Mouse (Mus musculus) olfactory bulb, adult 2 months (tissue): ENCODE results near the gene 1700018F24Rik. TPM values are rescaled to one million over a fixed set of nuclear protein-coding genes. Genes with fewer than 3 reads are reported as not detected.
"Not testable (repeated sequence)": the region's sequence is repeated elsewhere in the genome, so short reads cannot be mapped to it uniquely, and the experiment has no call there.

Source experiments
- H3K27ac ChIP-seq: fragments of 200-500 bp; 2 replicates; pipeline ENCODE4 v1.5.1; 2012; ENCODE audit warnings: low read depth, low read length; ENCODE audit not compliant: insufficient read depth
- H3K4me1 ChIP-seq: fragments of 200-500 bp; 2 replicates; pipeline ENCODE4 v1.6.1; 2012; ENCODE audit warnings: low read length; ENCODE audit not compliant: control insufficient read depth, insufficient read depth
- H3K4me3 ChIP-seq: fragments of 200-500 bp; 2 replicates; pipeline ENCODE4 v1.5.1; 2012; ENCODE audit warnings: mild to moderate bottlenecking, low read depth, low read length, moderate library complexity; ENCODE audit not compliant: insufficient read depth
- CTCF ChIP-seq: fragments of 200-500 bp; IDR thresholded peaks from 2 replicates; pipeline ENCODE4 v1.5.1; 2012; ENCODE audit warnings: low read depth, mild to moderate bottlenecking, low read length, moderate library complexity; ENCODE audit not compliant: insufficient read depth
- POLR2A ChIP-seq: fragments of 200-500 bp; IDR thresholded peaks from 2 replicates; pipeline ENCODE4 v1.6.1; 2012; ENCODE audit warnings: mild to moderate bottlenecking, low read depth, low read length, moderate library complexity; ENCODE audit not compliant: insufficient read depth
- WGBS: fragments of 180-500 bp; shearing (Covaris S2); methylation state at CpG from one replicate; pipeline ENCODE4 v1.1.7; 2018; 5-methylcytosine and 5-hydroxymethylcytosine counted together
- polyA plus RNA-seq: library from polyadenylated mRNA; stranded (reverse); fragments of >200 nt; gene quantifications from 2 replicates; pipeline ENCODE4 v1.2.4, GENCODE M21; 2012; ENCODE audit warnings: low replicate concordance; ENCODE audit not compliant: missing spikeins, insufficient read depth, insufficient read length

The 1700018F24Rik gene
- polyA plus RNA-seq, 1 experiment = not detected

DNA sequence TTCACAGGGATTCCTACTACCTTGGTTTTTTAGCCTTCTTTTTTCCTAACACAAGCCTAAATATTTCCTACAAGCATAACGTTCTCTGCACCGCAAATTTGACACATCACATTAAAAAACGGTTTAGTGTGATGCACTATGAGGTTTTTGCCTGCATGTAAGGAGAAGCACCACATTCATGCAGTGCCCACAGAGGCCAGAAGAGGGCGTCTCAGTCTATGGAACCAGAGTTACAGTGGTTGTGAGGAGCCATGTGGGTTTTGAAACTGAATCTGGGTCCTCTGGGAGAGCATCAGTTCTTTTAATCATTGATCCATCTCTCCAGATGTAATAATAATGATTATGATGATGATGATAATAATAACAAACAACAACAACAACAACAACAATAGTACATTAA is 1.2 kb upstream of the 1700018F24Rik start:
- H3K4me1 ChIP-seq = no peaks in the 10 kb centered on the region
- TF ChIP-seq CTCF (no peak), POLR2A (no peak)
- H3K4me3 ChIP-seq = no peak overlapping the region
- H3K27ac ChIP-seq = no peak overlapping the region
- WGBS = 49% methylated on average over 4 of the region's 4 CpGs

DNA sequence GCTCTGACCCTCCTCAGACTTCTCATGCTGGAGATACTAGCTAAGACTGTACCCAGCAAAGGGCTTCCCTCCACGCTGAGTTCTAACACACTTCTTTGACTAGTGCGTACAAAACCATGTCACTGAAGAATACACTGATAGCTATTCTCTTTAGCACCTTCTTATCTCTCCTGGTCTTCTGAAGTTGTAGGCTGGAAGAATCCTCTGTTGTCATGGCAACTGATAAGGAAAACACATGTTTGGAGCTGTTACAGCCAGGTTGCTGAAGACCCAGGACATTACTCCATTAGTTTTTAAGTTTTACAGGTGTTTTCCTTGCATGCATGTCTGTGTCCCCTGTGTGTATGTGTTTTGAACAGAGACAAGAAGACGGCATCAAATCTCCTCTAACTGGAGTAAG is 11.4 kb downstream of the 1700018F24Rik start:
- H3K4me3 ChIP-seq, H3K27ac ChIP-seq, H3K4me1 ChIP-seq: not testable (repeated sequence)
- WGBS = 82% methylated on average over 3 of the region's 3 CpGs

DNA sequence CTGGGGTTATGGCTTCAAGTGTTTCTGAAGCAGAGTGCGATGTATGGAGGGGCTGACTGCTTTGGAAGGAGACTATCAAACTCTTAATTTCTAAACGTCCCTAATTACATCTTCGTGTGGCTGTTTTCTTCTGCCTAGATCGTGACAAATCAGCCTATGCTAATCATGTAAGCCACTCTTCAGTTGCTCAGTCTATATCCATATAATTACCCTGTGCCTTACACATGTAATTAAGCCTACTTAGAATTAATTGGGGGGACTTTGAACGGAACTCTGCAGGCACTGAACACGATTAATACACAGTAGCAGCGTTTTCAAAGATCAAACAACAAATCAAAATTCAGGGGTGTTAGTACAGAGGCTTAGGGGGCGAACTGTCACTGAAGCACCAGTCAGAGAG is 15.1 kb downstream of the 1700018F24Rik start:
- 25% methylated on average over 8 of the region's 8 CpGs for WGBS
- no peak overlapping the region for H3K27ac ChIP-seq
- no peak overlapping the region for H3K4me3 ChIP-seq
- peaks cover 7% of the 10 kb centered on the region for H3K4me1 ChIP-seq
- no peak for TF ChIP-seq POLR2A
- no peak for TF ChIP-seq CTCF

DNA sequence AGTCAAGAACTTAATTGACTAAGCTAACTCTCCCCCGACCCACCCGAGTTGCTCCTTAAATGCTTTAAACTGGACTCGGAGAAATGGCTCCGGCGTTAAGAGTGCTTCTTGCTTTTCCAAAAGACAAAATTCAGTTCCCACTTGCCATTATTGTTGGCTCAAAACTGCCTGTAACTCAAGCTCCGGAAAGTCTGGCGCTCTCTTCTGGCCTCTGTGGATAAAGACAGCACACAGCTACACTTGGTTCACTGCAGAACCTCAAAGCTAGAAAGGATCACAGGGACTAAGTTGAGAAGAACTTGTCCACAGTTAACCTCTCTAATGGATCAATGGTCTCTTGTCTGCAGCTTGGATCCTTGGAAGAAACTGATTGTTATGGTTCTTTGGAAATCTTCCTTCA is 15.9 kb downstream of the 1700018F24Rik start:
- TF ChIP-seq CTCF (no peak), POLR2A (no peak)
- 85% methylated on average over 7 of the region's 7 CpGs for WGBS
- H3K4me3 ChIP-seq = no peak overlapping the region
- no peak overlapping the region for H3K27ac ChIP-seq
- peaks cover 7% of the 10 kb centered on the region for H3K4me1 ChIP-seq

DNA sequence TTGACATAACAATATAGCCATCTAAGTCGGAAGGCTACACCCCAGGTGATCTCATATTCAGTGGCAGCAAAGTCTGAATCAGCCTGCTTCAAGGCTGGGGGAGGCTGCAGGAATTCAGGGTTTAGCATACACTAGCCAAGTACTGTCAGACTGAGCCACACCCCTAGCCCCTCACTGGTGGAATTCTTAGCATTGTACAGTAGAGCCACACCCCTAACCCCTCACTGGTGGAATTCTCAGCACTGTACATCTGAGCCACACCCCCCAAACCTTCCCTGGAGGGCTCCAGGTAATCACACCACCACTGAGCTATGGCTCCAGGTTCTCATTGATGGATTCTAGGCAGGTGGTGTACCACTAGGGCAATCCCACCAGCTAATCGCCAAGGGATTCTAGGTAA is 16.7 kb downstream of the 1700018F24Rik start:
- no peak overlapping the region for H3K27ac ChIP-seq
- WGBS = 86% methylated on average over 2 of the region's 2 CpGs
- TF ChIP-seq CTCF (no peak), POLR2A (no peak)
- H3K4me3 ChIP-seq = no peak overlapping the region
- H3K4me1 ChIP-seq = peaks cover 7% of the 10 kb centered on the region

DNA sequence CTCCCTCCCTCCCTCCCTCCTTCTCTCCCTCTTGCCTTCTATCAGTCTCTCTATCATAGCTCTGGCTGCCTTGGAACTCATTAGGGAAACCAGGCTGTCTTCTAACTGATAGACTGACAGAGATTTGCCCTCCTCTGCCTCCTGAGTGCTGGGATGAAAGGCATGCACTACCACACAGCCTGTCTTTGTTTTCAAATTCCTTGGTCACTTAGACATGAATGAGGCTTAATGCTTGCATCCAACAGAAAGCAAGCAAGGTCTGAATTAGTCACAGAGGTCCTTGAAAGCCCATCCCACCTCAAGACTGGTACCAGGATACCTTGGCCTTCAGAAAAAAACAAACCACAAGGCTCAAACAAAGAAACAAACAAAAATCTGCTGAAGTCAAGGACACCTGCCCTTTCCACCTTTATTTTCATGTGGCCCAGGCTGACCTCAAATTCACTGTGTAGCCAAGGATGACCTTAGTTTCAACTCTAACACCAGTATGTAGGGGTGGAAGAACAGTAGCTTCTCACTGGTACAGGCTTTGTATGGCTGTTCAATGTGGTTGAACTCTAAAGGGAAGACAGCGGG is 22.1 kb downstream of the 1700018F24Rik start:
- TF ChIP-seq POLR2A (no peak), CTCF (no peak)

DNA sequence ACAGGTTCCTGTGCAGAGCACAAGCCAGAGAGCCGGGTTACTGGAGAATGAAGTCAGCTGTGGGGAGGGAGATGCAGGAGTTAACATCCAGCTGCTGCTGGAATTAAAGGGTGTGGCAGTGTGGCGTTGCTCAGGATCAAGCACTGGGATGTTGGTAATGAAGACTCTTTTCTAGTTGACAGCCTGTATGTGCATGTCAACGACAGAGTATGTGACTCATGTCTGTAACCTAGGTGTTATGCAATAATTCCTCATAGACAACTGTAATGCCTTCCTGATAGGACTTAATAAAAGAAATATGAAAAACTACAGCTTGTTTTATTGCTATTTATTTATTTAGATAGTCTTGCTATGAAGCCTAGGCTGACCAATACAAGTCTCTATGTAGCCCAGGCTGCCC is 26.1 kb downstream of the 1700018F24Rik start:
- H3K4me1 ChIP-seq = no peaks in the 10 kb centered on the region
- H3K27ac ChIP-seq = no peak overlapping the region
- no peak for TF ChIP-seq POLR2A
- no peak overlapping the region for H3K4me3 ChIP-seq
- 46% methylated on average over 3 of the region's 3 CpGs for WGBS

More for the DNA sequence above, 22.1 kb downstream of the 1700018F24Rik start:
- no peaks in the 10 kb centered on the region for H3K4me1 ChIP-seq
- no peak overlapping the region for H3K27ac ChIP-seq
- no peak overlapping the region for H3K4me3 ChIP-seq
- WGBS = 94% methylated on average over 1 of the region's 1 CpGs

DNA sequence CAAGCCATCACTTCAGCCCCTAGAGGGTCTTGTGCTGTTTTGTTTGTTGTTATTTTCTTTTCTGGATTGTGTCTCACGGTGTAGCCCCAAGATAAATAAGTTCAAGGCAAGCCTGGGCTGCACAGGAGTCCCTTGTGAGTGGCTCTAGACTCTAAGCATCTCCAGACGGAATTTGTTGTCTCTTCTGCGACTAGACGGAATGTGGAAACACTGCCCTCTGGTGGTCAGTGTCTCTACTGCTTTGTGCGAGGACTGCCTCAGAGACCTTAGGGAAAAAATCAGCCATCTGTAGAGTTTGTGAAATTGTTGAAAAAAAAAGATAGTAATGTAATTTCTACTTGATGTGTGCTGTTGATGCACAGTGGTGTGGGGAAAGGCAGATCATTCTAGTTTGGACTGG is 26.9 kb downstream of the 1700018F24Rik start:
- Histone ChIP-seq H3K4me3 (no peak overlapping the region), H3K4me1 (no peaks in the 10 kb centered on the region), H3K27ac (no peak overlapping the region)
- 1% methylated on average over 5 of the region's 5 CpGs for WGBS
- TF ChIP-seq CTCF (0 out of 2 replicates have a peak, but pooled peaks have one; percentile 16), POLR2A (no peak)

DNA sequence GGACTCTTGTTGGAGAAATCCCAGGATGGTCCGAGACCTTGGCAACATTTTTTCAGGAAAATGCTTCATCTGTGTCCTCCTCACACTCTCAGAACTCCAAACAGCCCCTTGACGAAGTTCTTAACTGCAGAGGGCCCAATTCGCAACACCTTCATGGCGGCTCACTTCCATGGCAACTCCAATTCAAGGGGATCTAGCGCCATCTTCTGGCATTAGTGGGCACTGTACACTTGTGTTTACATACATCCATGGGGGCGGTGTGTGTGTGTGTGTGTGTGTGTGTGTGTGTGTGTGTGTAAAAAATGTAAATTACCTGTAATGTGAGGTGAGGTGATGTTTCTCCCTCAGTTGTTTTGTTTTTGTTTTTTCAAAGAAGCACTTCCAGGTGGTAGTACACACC is 28.6 kb downstream of the 1700018F24Rik start:
- 60% methylated on average over 6 of the region's 6 CpGs for WGBS
- TF ChIP-seq POLR2A (no peak), CTCF (no peak)
- H3K27ac ChIP-seq = no peak overlapping the region
- H3K4me1 ChIP-seq = no peaks in the 10 kb centered on the region
- H3K4me3 ChIP-seq = no peak overlapping the region

DNA sequence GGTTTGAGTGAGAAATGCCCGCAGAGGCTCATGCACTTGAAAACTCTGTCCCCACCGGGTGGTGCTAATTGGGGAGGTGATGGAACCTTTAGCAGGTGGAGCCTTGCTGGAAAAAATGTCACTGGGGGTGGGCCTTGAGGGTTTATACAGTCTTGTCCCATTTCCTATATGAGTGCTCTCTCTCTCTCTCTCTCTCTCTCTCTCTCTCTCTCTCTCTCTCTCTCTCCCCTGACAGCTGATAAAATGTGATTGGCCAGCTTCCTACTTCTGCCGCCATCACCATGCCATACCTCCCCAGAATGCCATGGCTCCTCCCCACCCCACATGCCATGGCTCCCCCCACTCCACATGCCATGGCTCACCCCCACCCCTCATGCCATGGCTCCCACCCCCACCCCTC is 32.3 kb downstream of the 1700018F24Rik start:
- WGBS = 61% methylated on average over 3 of the region's 3 CpGs
- TF ChIP-seq CTCF (no peak), POLR2A (no peak)
- no peaks in the 10 kb centered on the region for H3K4me1 ChIP-seq
- H3K4me3 ChIP-seq = no peak overlapping the region
- no peak overlapping the region for H3K27ac ChIP-seq
